ENCODE assay signal across 8 mouse cellular contexts in genomic region chr14:21136906-21137305, GRCm38 (mm10).
DNase-seq lines count a peak whose midpoint lies in the region; ATAC-seq lines count a peak whose summit lies in the region.

No protein-coding gene starts in this region.

- no peak overlapping the region for H3K9ac ChIP-seq in midbrain, embryonic 13.5 days (replicated peaks)

- WGBS in midbrain, embryonic 10.5 days, result 31% methylated on average over 1 of the region's 1 CpGs
- 26% methylated on average over 1 of the region's 1 CpGs for WGBS in midbrain, embryonic 13.5 days

- H3K36me3 ChIP-seq in midbrain, embryonic 10.5 days, result no peaks in the 10 kb centered on the region
- no peaks in the 10 kb centered on the region for H3K36me3 ChIP-seq in midbrain, embryonic 13.5 days

- no peaks in the 10 kb centered on the region for H3K9me3 ChIP-seq in midbrain, embryonic 10.5 days (replicated peaks)
- H3K9me3 ChIP-seq in midbrain, embryonic 13.5 days, result no peaks in the 10 kb centered on the region

- no peak overlapping the region for H3K27ac ChIP-seq in midbrain, embryonic 10.5 days (replicated peaks)
- no peak overlapping the region for H3K27ac ChIP-seq in midbrain, embryonic 13.5 days

- ATAC-seq in midbrain, embryonic 13.5 days, result no peak
- peak; percentile 97 for ATAC-seq in megakaryocyte progenitor cell, adult 5-6 weeks (replicated peaks; ENCODE audit: poor library complexity)

- peak; percentile 35 for DNase-seq in midbrain, embryonic 10.5 days (ENCODE audit: low spot score)
- DNase-seq in adrenal gland, adult 2 months, result peak; percentile 39
- DNase-seq in embryo, embryonic 10 days (ENCODE audit: low spot score), result peak; percentile 87
- peak; percentile 29 to 51 for DNase-seq in gastrocnemius, postnatal 4 days (ENCODE audit: low spot score in 2 of 2)
- DNase-seq in layer of hippocampus, postnatal 10 days (ENCODE audit: low spot score in 2 of 2), result peak; percentile 68 to 75
- peak; percentile 29 to 39 for DNase-seq in spleen, postnatal 36 days (ENCODE audit: low spot score in 2 of 2)

- no peaks in the 10 kb centered on the region for H3K4me1 ChIP-seq in midbrain, embryonic 10.5 days
- H3K4me1 ChIP-seq in midbrain, embryonic 13.5 days (replicated peaks), result no peaks in the 10 kb centered on the region

- no peak overlapping the region for H3K4me3 ChIP-seq in midbrain, embryonic 10.5 days
- H3K4me3 ChIP-seq in midbrain, embryonic 13.5 days (replicated peaks), result no peak overlapping the region

- no peak overlapping the region for H3K4me2 ChIP-seq in midbrain, embryonic 13.5 days (replicated peaks)

- H3K27me3 ChIP-seq in midbrain, embryonic 10.5 days (ENCODE audit: low read depth, poor library complexity, severe bottlenecking), result no peaks in the 10 kb centered on the region
- H3K27me3 ChIP-seq in midbrain, embryonic 13.5 days, result no peaks in the 10 kb centered on the region

Comparison
In these comparisons a context has a peak if more than half of its experiments do, and no peak if none do; other contexts are left out.
1. DNase-seq: peak in every context shown above with its lines; median percentile 87 in embryo, embryonic 10 days; 72 in layer of hippocampus, postnatal 10 days; 40 in gastrocnemius, postnatal 4 days; 39 in adrenal gland, adult 2 months; 35 in midbrain, embryonic 10.5 days; 34 in spleen, postnatal 36 days.